Mouse (Mus musculus): Measurements from ENCODE around the gene Fam20b. TPM values are rescaled to one million over a fixed set of nuclear protein-coding genes. Genes with fewer than 3 reads are reported as not detected.
"Not testable (repeated sequence)": the region's sequence is repeated elsewhere in the genome, so short reads cannot be mapped to it uniquely, and the experiment has no call there.

The Fam20b gene
- total and polyA plus RNA-seq, 2 experiments from 2014 or later = 29.6 to 53.7 TPM

DNA sequence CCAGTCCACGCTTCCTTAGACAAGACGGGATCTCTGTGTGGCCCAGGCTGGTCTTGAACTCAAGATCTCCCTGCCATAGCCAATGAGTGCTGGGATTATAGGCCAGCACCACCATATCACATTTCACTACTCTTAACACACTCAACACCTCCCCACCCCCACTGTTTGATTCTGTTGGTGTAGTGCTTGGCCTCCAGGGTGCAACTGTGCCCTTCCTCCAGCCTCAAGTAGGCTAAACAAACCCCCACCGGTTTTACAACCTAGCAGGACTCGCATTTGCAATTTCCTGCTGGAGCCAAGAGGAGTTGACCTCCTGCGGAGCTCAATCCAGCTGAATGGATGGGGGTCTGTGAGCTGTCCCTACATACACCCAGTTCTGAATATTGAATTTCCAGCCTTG lies 50.3 kb downstream of the Fam20b start:
- no peak overlapping the region for H3K9ac ChIP-seq (replicated peaks; ENCODE audit: low read length)
- H3K36me3 ChIP-seq (ENCODE audit: insufficient read depth, low read length) = no peaks in the 10 kb centered on the region
- H3K4me2 ChIP-seq (ENCODE audit: low read depth, low read length) = no peak overlapping the region
- H3K27me3 ChIP-seq (ENCODE audit: insufficient read depth, low read length) = no peaks in the 10 kb centered on the region
- no peaks in the 10 kb centered on the region for H3K9me3 ChIP-seq (ENCODE audit: low read length)
- ATAC-seq (no peak), DNase-seq (ENCODE audit: low spot score) (no peak)
- no peak overlapping the region for H3K4me3 ChIP-seq (ENCODE audit: low read length)
- H3K27ac ChIP-seq = no peak overlapping the region
- WGBS = 44% methylated on average over 5 of the region's 5 CpGs
- TF ChIP-seq CTCF (IDR thresholded peaks at IDR 0.05; ENCODE audit: low read depth) = no peak
- no peaks in the 10 kb centered on the region for H3K4me1 ChIP-seq (ENCODE audit: insufficient read depth, low read length)

- DNase-seq (ENCODE audit: low spot score) = no peak
- Histone ChIP-seq H3K4me3 (ENCODE audit: low read length) (no peak overlapping the region), H3K27me3 (ENCODE audit: insufficient read depth, low read length) (no peaks in the 10 kb centered on the region), H3K36me3 (ENCODE audit: insufficient read depth, low read length) (no peaks in the 10 kb centered on the region), H3K9me3 (ENCODE audit: low read length) (no peaks in the 10 kb centered on the region), H3K4me1 (ENCODE audit: insufficient read depth, low read length) (no peaks in the 10 kb centered on the region), H3K27ac (no peak overlapping the region), H3K9ac (replicated peaks; ENCODE audit: low read length) (no peak overlapping the region), H3K4me2 (ENCODE audit: low read depth, low read length) (no peak overlapping the region)
- TF ChIP-seq CTCF (IDR thresholded peaks at IDR 0.05; ENCODE audit: low read depth) = no peak
- WGBS = 90% methylated on average over 22 of the region's 23 CpGs
- ATAC-seq = 0 out of 2 replicates have a peak, but pooled peaks have one; percentile 11
Measured at GRCm38 (mm10) chr1:156667141-156667926, 51.6 kb downstream of the Fam20b start.

DNA sequence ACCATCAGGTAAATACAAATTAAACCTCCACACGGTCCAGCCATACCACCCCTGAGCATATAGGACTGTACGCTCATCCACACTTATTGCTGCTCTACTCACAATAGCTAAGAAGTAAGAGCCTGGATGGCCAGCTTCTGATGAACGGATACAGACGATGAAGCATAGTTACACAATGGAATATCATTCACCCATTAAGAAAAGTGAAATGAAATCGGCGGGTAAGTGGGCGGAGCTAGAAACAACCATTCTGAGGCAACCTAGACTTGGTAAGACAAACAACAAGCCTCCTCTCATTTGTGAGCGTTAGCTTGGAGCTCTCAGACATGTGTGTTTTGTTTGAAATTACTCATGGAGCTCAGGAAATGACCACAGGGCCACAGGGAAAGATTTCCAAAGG lies 53.1 kb downstream of the Fam20b start:
- Histone ChIP-seq H3K4me3 (ENCODE audit: low read length) (no peak overlapping the region), H3K4me2 (ENCODE audit: low read depth, low read length) (no peak overlapping the region), H3K9ac (replicated peaks; ENCODE audit: low read length) (no peak overlapping the region), H3K27ac (no peak overlapping the region), H3K27me3 (ENCODE audit: insufficient read depth, low read length) (no peaks in the 10 kb centered on the region), H3K36me3 (ENCODE audit: insufficient read depth, low read length) (no peaks in the 10 kb centered on the region), H3K4me1 (ENCODE audit: insufficient read depth, low read length) (no peaks in the 10 kb centered on the region), H3K9me3 (ENCODE audit: low read length) (no peaks in the 10 kb centered on the region)
- ATAC-seq (no peak), DNase-seq (ENCODE audit: low spot score) (no peak)
- no peak for TF ChIP-seq CTCF (IDR thresholded peaks at IDR 0.05; ENCODE audit: low read depth)
- 91% methylated on average over 8 of the region's 8 CpGs for WGBS

- not testable (repeated sequence) for DNase-seq (ENCODE audit: low spot score); ATAC-seq; H3K4me2 ChIP-seq (ENCODE audit: low read depth, low read length); H3K4me1 ChIP-seq (ENCODE audit: insufficient read depth, low read length); H3K36me3 ChIP-seq (ENCODE audit: insufficient read depth, low read length); H3K27me3 ChIP-seq (ENCODE audit: insufficient read depth, low read length); H3K9me3 ChIP-seq (ENCODE audit: low read length); H3K9ac ChIP-seq (replicated peaks; ENCODE audit: low read length); H3K27ac ChIP-seq; H3K4me3 ChIP-seq (ENCODE audit: low read length)
- WGBS = 77% methylated on average over 19 of the region's 21 CpGs
Measured at GRCm38 (mm10) chr1:156660660-156661236, 58.1 kb downstream of the Fam20b start.

DNA sequence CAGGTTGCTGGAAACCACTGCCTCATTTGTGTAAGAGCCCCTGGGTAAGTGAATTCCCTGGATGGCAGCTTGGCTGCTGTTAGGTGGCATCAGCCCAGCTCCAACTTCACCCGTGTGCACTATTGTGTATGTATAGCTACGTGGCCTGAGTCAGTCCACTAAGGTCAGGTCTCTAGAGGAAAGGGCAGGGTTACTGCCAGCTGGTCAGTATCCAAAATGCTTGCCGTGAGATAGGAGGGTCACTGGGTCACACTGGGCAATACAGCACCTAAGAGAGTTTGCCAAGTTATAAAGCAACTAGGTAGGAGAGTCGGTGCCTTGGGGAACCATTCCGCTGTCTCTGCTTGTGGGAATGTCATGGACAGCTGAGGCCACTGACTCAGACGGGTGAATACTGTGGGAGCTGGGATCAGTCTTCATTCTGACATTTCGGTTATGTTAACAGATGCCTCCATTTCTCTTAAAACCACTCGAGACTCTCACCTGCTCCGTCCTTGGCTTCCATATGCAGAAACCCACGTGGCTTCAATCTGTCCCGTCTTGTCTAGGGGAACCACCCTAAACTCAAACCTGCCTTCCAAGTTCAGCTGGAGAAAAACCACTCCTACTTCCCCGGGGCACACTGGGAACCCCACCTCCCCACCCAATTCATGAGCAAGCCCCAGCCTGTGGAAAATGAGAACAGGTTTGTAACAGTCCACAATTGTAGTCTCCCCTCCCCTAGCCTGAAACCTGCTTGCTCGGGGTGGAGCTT lies 58.8 kb downstream of the Fam20b start:
- H3K4me3 ChIP-seq (ENCODE audit: low read length) = no peak overlapping the region
- no peak for DNase-seq (ENCODE audit: low spot score)
- no peak for TF ChIP-seq CTCF (IDR thresholded peaks at IDR 0.05; ENCODE audit: low read depth)
- H3K4me2 ChIP-seq (ENCODE audit: low read depth, low read length) = no peak overlapping the region
- H3K27ac ChIP-seq = no peak overlapping the region
- ATAC-seq = no peak
- WGBS = 81% methylated on average over 13 of the region's 13 CpGs
- H3K9me3 ChIP-seq (ENCODE audit: low read length) = no peaks in the 10 kb centered on the region
- no peaks in the 10 kb centered on the region for H3K36me3 ChIP-seq (ENCODE audit: insufficient read depth, low read length)
- no peaks in the 10 kb centered on the region for H3K4me1 ChIP-seq (ENCODE audit: insufficient read depth, low read length)
- H3K9ac ChIP-seq (replicated peaks; ENCODE audit: low read length) = no peak overlapping the region
- no peaks in the 10 kb centered on the region for H3K27me3 ChIP-seq (ENCODE audit: insufficient read depth, low read length)

DNA sequence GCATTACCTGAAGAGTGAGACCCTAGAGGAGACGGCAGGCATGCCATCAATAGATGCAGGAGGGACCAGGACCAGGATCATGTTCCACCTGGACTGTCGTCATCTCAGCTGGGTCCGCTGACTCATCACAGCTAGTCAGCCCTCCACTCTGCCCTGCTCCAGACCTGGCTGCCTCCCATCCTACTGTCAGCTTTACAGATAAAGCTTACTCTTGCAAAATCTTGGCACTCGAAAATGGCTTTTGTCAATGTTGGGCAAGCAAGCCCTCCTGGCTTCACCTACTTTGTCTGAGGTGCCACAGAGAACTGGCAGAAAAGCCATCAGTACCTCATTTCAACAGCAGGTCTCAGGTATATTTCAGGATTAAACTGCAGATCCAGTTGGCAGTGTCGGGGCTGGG lies 60.2 kb downstream of the Fam20b start:
- no peak overlapping the region for H3K9ac ChIP-seq (replicated peaks; ENCODE audit: low read length)
- no peak overlapping the region for H3K4me2 ChIP-seq (ENCODE audit: low read depth, low read length)
- 84% methylated on average over 5 of the region's 5 CpGs for WGBS
- H3K27ac ChIP-seq = no peak overlapping the region
- H3K4me3 ChIP-seq (ENCODE audit: low read length) = no peak overlapping the region
- H3K4me1 ChIP-seq (ENCODE audit: insufficient read depth, low read length) = no peaks in the 10 kb centered on the region
- ATAC-seq (0 out of 2 replicates have a peak, but pooled peaks have one; percentile 14), DNase-seq (ENCODE audit: low spot score) (no peak)
- no peaks in the 10 kb centered on the region for H3K27me3 ChIP-seq (ENCODE audit: insufficient read depth, low read length)
- no peaks in the 10 kb centered on the region for H3K9me3 ChIP-seq (ENCODE audit: low read length)
- no peaks in the 10 kb centered on the region for H3K36me3 ChIP-seq (ENCODE audit: insufficient read depth, low read length)
- TF ChIP-seq CTCF (IDR thresholded peaks at IDR 0.05; ENCODE audit: low read depth) = no peak
